Mouse (Mus musculus) testis, adult 2 months (tissue): ENCODE measurements around the gene Tex38.

Experiments
- CTCF ChIP-seq: fragments of 200-500 bp; IDR thresholded peaks from 2 replicates; pipeline ENCODE4 v1.5.1; 2012; ENCODE audit warnings: low read depth, mild to moderate bottlenecking, inconsistent platforms, low read length, moderate library complexity; ENCODE audit not compliant: control insufficient read depth, insufficient read depth, insufficient replicate concordance
- POLR2A ChIP-seq: fragments of 200-500 bp; IDR thresholded peaks from 2 replicates; pipeline ENCODE4 v1.6.1; 2012; ENCODE audit warnings: low read depth, mild to moderate bottlenecking, inconsistent platforms, low read length, moderate library complexity; ENCODE audit not compliant: control insufficient read depth

DNA sequence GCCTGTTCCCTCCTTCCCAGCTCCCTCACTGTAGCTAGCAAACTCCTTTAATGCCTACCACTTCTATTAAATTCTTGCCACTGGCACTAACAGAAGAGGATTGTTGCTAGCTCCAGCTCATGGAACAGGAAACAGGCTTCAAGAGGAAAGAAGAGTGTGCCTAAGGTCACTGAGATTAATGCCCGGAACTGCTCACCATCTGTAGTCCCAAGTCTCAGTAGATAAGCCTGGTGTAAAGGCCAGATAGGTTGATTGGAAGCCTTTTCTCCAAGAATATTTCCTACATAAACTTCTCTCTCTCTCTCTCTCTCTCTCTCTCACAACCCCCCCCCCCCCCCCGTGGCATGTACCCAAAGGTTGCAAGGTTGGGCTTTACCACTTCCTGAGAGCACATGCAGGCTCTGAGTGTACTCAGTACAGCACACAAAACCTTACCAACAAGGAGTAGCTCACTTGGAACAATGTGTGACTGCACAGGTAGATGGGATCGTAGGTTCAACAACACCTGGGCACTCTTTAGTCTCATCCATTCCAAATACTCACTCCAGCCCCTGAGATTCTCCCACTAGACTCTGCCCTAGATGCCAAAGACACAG, 48.5 kb downstream of the Tex38 start:
- TF ChIP-seq CTCF, result no peak
- no peak for TF ChIP-seq POLR2A
